Mouse (Mus musculus) thymus, adult 2 months (tissue): ENCODE measurements around the gene Dnah7c. TPM values are rescaled to one million over a fixed set of nuclear protein-coding genes. Genes with fewer than 3 reads are reported as not detected.
"Not testable (repeated sequence)": the region's sequence is repeated elsewhere in the genome, so short reads cannot be mapped to it uniquely, and the experiment has no call there.

ENCODE experiments used
- DNase-seq: peaks from one replicate; pipeline ENCODE4 v3.0.0; 2021
- H3K27ac ChIP-seq: fragments of 200-500 bp; 2 replicates; pipeline ENCODE4 v1.5.1; 2012; ENCODE audit warnings: low read length, control low read depth; ENCODE audit not compliant: control insufficient read depth, insufficient read depth
- H3K27me3 ChIP-seq: fragments of 200-500 bp; 2 replicates; pipeline ENCODE4 v1.6.1; 2012; ENCODE audit warnings: mild to moderate bottlenecking, low read length, moderate library complexity, mixed read lengths; ENCODE audit not compliant: control insufficient read depth, insufficient read depth
- H3K36me3 ChIP-seq: fragments of 200-500 bp; 2 replicates; pipeline ENCODE4 v1.6.1; 2012; ENCODE audit warnings: mild to moderate bottlenecking, low read length, moderate library complexity; ENCODE audit not compliant: control insufficient read depth, insufficient read depth
- H3K4me1 ChIP-seq: fragments of 200-500 bp; replicated peaks from 2 replicates; pipeline ENCODE4 v1.6.1; 2012; ENCODE audit warnings: low read length; ENCODE audit not compliant: control insufficient read depth, insufficient read depth
- H3K4me3 ChIP-seq: fragments of 200-500 bp; 2 replicates; pipeline ENCODE4 v1.5.1; 2012; ENCODE audit warnings: mild to moderate bottlenecking, low read length, control low read depth, moderate library complexity; ENCODE audit not compliant: control insufficient read depth, insufficient read depth
- CTCF ChIP-seq: fragments of 200-500 bp; IDR thresholded peaks from 2 replicates; pipeline ENCODE4 v1.5.1; 2012; ENCODE audit warnings: mild to moderate bottlenecking, control low read depth, low read length, moderate library complexity, borderline replicate concordance; ENCODE audit not compliant: control insufficient read depth, poor library complexity, insufficient read depth; ENCODE audit errors: extremely low read depth
- POLR2A ChIP-seq: fragments of 200-500 bp; IDR thresholded peaks from 2 replicates; pipeline ENCODE4 v1.6.1; 2012; ENCODE audit warnings: mild to moderate bottlenecking, low read length, control low read depth, moderate library complexity; ENCODE audit not compliant: control insufficient read depth, poor library complexity, insufficient read depth; ENCODE audit errors: extremely low read depth
- WGBS: fragments of 180-500 bp; shearing (Covaris S2); methylation state at CpG from one replicate; pipeline ENCODE4 v1.1.7; 2018; 5-methylcytosine and 5-hydroxymethylcytosine counted together
- polyA plus RNA-seq: library from polyadenylated mRNA; depleted of rRNA; stranded (reverse); fragments of >200 nt; gene quantifications from 2 replicates; pipeline ENCODE4 v1.2.3, GENCODE M21; 2012

The Dnah7c gene
- polyA plus RNA-seq, 1 experiment, result 0.01 TPM

DNA sequence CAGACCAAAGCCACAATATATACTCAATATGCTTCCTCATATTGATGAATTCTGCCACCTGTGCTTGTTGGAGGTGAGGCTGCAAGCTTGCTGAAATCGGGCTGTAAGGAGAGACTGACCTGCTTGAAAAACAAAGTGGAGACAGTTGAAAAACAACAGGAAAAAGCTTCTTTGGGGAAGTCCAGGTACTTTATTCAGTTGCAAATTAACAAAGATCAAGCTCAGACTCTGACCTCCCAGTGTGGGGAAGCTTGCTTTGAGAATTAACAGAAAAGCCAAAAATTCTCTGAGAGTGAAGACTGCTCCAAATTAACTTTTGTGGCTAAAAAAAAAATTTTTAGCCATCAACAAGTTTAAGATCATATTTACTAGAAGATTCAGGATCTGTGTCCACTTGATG lies 194.9 kb downstream of the Dnah7c start:
- Histone ChIP-seq H3K4me3 (no peak overlapping the region), H3K36me3 (no peaks in the 10 kb centered on the region), H3K4me1 (no peaks in the 10 kb centered on the region), H3K27ac (no peak overlapping the region), H3K27me3 (no peaks in the 10 kb centered on the region)
- WGBS, result 92% methylated on average over 1 of the region's 1 CpGs
- TF ChIP-seq POLR2A, result no peak
- TF ChIP-seq CTCF, result no peak
- DNase-seq, result no peak

DNA sequence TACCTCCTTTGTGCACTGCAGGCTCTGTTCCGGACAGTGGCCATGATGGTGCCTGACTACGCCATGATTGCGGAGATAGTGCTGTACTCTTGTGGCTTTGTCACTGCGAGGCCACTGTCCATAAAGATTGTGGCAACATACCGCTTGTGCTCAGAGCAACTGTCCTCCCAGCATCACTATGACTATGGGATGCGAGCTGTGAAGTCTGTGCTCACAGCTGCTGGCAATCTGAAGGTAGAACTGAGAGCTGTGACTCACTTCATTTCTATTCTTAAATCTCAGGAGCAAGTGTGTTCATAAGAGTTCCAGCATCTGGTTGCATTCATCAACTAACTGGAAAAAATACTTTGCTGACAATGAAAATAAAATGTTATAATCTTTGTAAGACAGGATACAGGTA lies 200.5 kb downstream of the Dnah7c start:
- not testable (repeated sequence) for H3K4me3 ChIP-seq, H3K27me3 ChIP-seq
- 95% methylated on average over 6 of the region's 6 CpGs for WGBS

DNA sequence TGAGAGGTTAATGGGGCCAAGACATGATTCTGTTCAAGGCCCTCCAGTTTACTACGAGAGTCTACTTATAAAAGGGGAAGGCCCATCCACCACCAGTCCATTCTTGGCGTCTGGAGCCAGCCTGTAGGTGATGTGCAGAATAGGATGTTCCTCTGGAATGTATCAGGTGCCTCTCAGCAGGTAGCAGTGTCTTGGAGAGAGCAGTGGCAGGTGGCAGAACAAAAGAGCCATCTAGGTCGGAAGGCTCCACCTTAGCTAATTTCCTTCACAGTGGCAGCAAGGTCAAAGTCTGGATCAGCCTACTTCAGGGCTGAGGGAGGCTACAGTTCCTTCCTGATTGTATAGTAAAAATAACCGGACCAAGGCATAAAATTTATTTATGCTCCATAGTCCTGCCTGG lies 224.4 kb downstream of the Dnah7c start:
- 94% methylated on average over 4 of the region's 4 CpGs for WGBS
- H3K27me3 ChIP-seq, H3K36me3 ChIP-seq, H3K4me1 ChIP-seq, H3K4me3 ChIP-seq, DNase-seq, H3K27ac ChIP-seq: not testable (repeated sequence)

More for the DNA sequence above, 200.5 kb downstream of the Dnah7c start:
- H3K27ac ChIP-seq, H3K4me1 ChIP-seq, H3K36me3 ChIP-seq, DNase-seq: not testable (repeated sequence)

DNA sequence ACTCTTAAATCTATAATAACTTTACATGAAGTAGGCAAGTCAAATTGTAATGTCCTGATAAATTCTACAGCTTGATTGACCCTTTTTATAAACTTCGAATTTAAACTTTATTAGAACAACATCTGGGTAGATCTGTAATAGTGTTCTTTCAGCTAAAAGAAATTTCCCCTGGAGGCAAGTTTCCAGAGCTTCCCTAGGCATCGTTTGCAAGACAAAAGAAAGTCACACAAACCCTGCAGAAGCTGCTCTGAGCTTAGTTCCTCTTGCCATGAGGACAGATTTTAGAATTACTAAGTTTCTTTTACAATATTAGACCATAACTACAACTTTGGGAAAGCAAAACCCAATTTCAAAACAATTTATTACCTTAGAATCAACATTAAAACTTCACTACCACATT lies 227.3 kb downstream of the Dnah7c start:
- not testable (repeated sequence) for DNase-seq, H3K27me3 ChIP-seq, H3K36me3 ChIP-seq, H3K4me3 ChIP-seq, H3K4me1 ChIP-seq, H3K27ac ChIP-seq
- WGBS, result 71% methylated on average over 2 of the region's 2 CpGs

DNA sequence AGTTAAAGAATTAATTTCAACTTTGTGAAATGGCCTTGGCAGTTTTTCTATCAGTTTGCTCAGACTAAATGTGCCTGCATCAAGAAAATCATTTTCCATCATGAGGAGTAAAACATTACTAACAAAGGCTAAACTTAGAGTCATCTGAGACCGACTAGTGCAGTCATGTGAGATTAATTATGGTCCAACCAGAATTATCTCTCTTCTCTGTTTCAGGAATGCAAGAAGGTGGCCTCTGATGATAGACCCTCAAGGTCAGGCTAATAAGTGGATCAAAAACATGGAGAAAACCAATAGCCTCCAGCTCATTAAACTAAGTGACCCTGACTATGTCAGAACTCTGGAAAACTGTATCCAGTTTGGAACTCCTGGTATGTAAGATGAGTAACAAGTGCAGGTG lies 299.4 kb downstream of the Dnah7c start:
- not testable (repeated sequence) for H3K27me3 ChIP-seq, H3K4me3 ChIP-seq, H3K36me3 ChIP-seq, DNase-seq, H3K4me1 ChIP-seq, H3K27ac ChIP-seq
- WGBS, result 91% methylated on average over 1 of the region's 1 CpGs

DNA sequence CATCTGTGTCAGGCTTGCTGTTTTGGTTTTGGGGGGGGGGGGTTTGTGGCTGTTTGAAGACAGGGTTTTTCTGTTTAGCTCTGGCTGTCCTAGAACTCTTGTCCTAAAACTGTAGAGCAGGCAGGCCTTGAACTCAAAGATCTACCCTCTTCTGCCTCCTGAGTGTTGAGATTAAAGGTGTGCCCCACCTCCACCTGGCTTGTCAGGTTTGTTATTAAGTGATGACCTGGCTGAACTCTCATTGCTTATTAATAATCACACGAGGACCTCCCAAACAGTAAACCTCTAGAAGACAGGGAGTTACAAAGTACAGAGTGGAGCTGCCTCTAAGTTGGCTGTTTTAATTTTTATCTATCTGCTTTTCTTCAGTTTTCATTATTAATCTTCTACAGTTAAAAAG lies 299.9 kb downstream of the Dnah7c start:
- DNase-seq, result no peak
- H3K4me3 ChIP-seq, result no peak overlapping the region
- no peaks in the 10 kb centered on the region for H3K4me1 ChIP-seq
- WGBS, result 77% methylated on average over 1 of the region's 1 CpGs
- no peak overlapping the region for H3K27ac ChIP-seq
- no peaks in the 10 kb centered on the region for H3K36me3 ChIP-seq
- no peaks in the 10 kb centered on the region for H3K27me3 ChIP-seq
- TF ChIP-seq CTCF (no peak), POLR2A (no peak)

DNA sequence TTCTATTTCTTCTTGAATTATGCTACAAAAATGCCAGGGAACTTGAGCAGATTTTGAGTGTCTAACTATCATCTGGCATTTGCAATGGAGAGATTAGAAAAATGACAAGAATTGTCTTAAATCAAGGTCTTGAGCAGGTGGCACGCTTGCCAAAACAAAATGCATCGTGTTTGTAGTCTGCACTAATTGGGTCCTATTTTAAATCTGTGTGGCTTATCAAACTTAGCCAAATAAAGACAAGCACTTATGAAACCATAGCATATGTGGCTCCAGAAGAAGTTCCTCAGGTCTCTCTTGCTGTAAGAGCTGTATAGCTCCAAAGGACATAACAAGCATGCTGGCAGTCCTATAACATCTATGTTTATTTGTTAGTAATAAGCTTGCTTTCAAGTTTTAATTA lies 300.3 kb downstream of the Dnah7c start:
- not testable (repeated sequence) for H3K4me3 ChIP-seq, H3K27ac ChIP-seq, H3K36me3 ChIP-seq, H3K4me1 ChIP-seq, DNase-seq, H3K27me3 ChIP-seq
- 93% methylated on average over 2 of the region's 2 CpGs for WGBS

DNA sequence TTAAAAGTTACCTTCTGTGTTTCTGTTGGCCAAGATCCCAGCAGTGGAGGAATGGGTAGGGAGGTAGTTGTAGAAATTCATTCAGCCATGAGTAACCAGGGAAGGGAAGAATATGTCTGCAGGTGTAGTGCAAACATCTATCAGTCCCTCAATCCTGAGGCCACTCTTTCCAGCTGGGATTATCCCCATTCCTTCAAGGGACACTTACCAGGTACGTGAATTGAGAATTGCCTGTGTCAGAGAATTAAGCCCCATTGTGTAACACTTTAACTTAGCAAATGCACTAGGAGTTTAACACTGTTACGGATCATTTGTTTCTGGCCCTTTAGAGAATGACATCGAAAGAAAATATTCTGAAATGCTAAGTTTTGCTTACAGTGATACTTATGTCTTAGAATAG lies 304.3 kb downstream of the Dnah7c start:
- WGBS, result 97% methylated on average over 3 of the region's 3 CpGs
- not testable (repeated sequence) for H3K4me1 ChIP-seq, H3K27ac ChIP-seq, H3K36me3 ChIP-seq, DNase-seq, H3K4me3 ChIP-seq, H3K27me3 ChIP-seq

DNA sequence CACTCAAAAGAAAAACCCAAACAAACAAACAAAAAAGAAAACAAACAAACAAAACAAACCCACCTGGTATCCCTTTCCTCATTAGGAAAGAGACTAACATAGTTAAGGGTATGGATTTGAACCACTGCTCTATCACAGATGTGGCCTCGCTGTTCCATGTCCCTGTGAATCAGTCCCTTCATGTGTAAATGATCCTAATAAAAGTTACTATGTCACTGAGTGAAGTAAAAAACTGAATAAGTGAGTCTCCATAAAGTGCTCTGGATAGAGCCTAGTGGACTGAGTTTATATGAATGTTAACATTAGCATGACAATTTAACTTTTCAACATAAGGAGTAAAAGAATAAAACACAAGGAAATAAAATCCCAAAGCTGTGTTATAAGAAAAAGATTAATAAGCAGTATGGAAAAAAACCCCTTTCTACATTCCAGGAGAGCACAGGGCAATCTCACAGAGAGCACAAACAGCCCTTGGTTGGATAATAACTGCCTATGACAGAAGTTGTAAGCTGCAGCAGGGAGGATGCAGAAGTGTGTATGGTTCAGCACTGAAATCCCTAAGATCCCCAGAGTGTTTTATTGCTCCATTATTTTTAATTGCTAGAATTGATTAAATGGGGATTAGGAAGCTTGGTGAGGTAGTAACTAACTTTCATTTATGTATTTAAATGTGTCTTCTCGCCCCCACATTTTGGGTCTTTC lies 308.2 kb downstream of the Dnah7c start:
- not testable (repeated sequence) for H3K36me3 ChIP-seq, H3K4me3 ChIP-seq, DNase-seq, H3K27ac ChIP-seq, H3K27me3 ChIP-seq, H3K4me1 ChIP-seq
- 95% methylated on average over 2 of the region's 2 CpGs for WGBS

DNA sequence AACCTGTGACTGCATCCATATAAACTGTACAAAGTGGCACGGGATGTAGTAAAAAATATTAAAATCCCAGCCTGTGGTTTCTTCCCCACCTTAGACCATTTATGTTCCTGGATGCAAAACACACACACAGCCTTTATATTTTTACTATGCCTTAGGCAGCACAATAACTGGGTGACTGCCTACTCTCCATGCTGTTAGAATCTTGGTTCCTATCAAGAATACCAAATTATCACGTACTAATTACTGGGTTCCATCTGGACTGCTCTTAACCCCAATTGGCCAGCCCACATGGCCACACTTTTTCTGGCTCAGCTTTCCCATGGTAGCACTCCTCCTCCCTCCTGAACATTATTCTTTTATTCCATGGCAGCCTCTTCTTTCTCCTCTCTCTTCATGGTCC lies 309.1 kb downstream of the Dnah7c start:
- not testable (repeated sequence) for H3K36me3 ChIP-seq, H3K27me3 ChIP-seq, DNase-seq, H3K4me3 ChIP-seq, H3K4me1 ChIP-seq, H3K27ac ChIP-seq
- WGBS, result 96% methylated on average over 2 of the region's 2 CpGs

DNA sequence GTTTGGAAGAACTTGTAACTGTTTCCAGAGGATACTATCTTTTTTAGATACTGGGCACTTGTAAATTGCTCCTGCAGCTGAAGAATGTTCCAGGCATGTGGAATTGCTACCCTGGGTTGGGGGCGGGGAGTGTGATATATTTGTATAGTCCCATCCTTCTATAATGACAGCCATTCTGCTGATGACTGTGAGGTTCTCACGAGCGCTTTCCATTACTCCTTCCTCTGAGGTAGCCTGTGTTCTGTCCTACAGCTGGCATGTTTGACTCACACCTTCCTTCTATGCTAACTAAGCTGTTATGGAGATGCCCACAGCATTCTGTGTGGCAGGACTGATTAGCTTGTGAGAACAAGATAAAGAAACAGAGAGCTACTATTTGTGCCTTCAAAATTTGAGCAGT lies 339.2 kb downstream of the Dnah7c start:
- not testable (repeated sequence) for H3K27ac ChIP-seq, H3K27me3 ChIP-seq, H3K36me3 ChIP-seq, DNase-seq, H3K4me1 ChIP-seq, H3K4me3 ChIP-seq
- 84% methylated on average over 3 of the region's 3 CpGs for WGBS
